Mouse (Mus musculus) CH12.LX (cell line): ENCODE data around the gene Arl5a. TPM values are rescaled to one million over a fixed set of nuclear protein-coding genes. Genes with fewer than 3 reads are reported as not detected.

Experiments
- DNase-seq: peaks from one replicate; pipeline ENCODE4 v3.0.0-alpha.2; 2013; ENCODE audit errors: extremely low read depth
- H3K27ac ChIP-seq: 2 replicates; pipeline ENCODE4 v1.5.1; 2012; ENCODE audit warnings: low read depth, mild to moderate bottlenecking, control low read depth, moderate library complexity; ENCODE audit not compliant: insufficient read depth
- H3K27me3 ChIP-seq: replicated peaks from 2 replicates; pipeline ENCODE3; 2012; ENCODE audit warnings: inconsistent platforms
- H3K36me3 ChIP-seq, 2 experiments: replicated peaks in 1 of 2; 2 replicates each; pipeline versions ENCODE3 to v1.6.1; 2012; ENCODE audit warnings: inconsistent platforms in 1 of 2, low read length in 1 of 2, mild to moderate bottlenecking in 1 of 2, mixed read lengths in 1 of 2, moderate library complexity in 1 of 2; ENCODE audit not compliant: control insufficient read depth in 1 of 2, insufficient read depth in 1 of 2
- H3K4me1 ChIP-seq, 2 experiments: 2 replicates each; pipeline ENCODE4 v1.6.1; 2012; ENCODE audit warnings: inconsistent platforms in 1 of 2, moderate library complexity in 1 of 2; ENCODE audit not compliant: insufficient read depth in 2 of 2, control insufficient read depth in 1 of 2
- H3K4me2 ChIP-seq: 2 replicates; pipeline ENCODE4 v1.6.1; 2012; ENCODE audit warnings: low read depth, mild to moderate bottlenecking, control low read depth; ENCODE audit not compliant: poor library complexity, insufficient read depth, severe bottlenecking
- H3K4me3 ChIP-seq, 3 experiments: fragments of 150-350 bp in 1 of 3; sonication (generic) in 1 of 3; replicated peaks in 1 of 3; 2 replicates each; pipeline versions ENCODE3 to v1.5.1; 2011 to 2012; ENCODE audit warnings: low read depth in 2 of 3, low read length in 2 of 3, mild to moderate bottlenecking in 2 of 3, moderate library complexity in 2 of 3, control low read depth in 1 of 3, improper control_type of control experiment in 1 of 3, inconsistent platforms in 1 of 3, mixed read lengths in 1 of 3; ENCODE audit not compliant: poor library complexity in 1 of 3
- H3K79me2 ChIP-seq: replicated peaks from 2 replicates; pipeline ENCODE4 v1.6.1; 2012; ENCODE audit warnings: mild to moderate bottlenecking, moderate library complexity; ENCODE audit not compliant: control insufficient read depth, poor library complexity, insufficient read depth, severe bottlenecking; ENCODE audit errors: extremely low read depth
- H3K9ac ChIP-seq: 2 replicates; pipeline ENCODE4 v1.6.1; 2012; ENCODE audit warnings: low read depth, mild to moderate bottlenecking, control low read depth, moderate library complexity; ENCODE audit not compliant: insufficient read depth
- H3K9me3 ChIP-seq: replicated peaks from 2 replicates; pipeline ENCODE3; 2012; ENCODE audit warnings: low read length, inconsistent platforms, mixed read lengths
- BHLHE40 ChIP-seq: IDR thresholded peaks from 2 replicates; pipeline ENCODE4 v1.6.1; 2011; ENCODE audit warnings: mild to moderate bottlenecking, low read depth, low read length, improper control_type of control experiment
- CTCF ChIP-seq, 2 experiments: IDR thresholded peaks in 1 of 2; conservative IDR thresholded peaks in 1 of 2; 2 replicates each; pipeline ENCODE4 v1.5.1; 2011 to 2012; ENCODE audit warnings: low read depth in 2 of 2, low read length in 2 of 2, improper control_type of control experiment in 1 of 2, inconsistent platforms in 1 of 2, mild to moderate bottlenecking in 1 of 2, moderate library complexity in 1 of 2
- E2F4 ChIP-seq: IDR thresholded peaks from 2 replicates; pipeline ENCODE4 v1.6.1; 2011; ENCODE audit warnings: low read depth, low read length, improper control_type of control experiment; ENCODE audit not compliant: insufficient replicate concordance
- ELF1 ChIP-seq: IDR thresholded peaks from 2 replicates; pipeline ENCODE4 v1.6.1; 2014; ENCODE audit warnings: low read depth, mild to moderate bottlenecking, inconsistent platforms, low read length, improper control_type of control experiment
- HCFC1 ChIP-seq: IDR thresholded peaks from 2 replicates; pipeline ENCODE4 v1.6.1; 2012; ENCODE audit warnings: low read depth, mild to moderate bottlenecking, inconsistent platforms, low read length, improper control_type of control experiment
- JUND ChIP-seq: conservative IDR thresholded peaks from 2 replicates; pipeline ENCODE4 v1.6.1; 2011; ENCODE audit warnings: low read depth, low read length, improper control_type of control experiment
- MAX ChIP-seq: IDR thresholded peaks from 2 replicates; pipeline ENCODE4 v1.6.1; 2011; ENCODE audit warnings: low read length, improper control_type of control experiment
- MEF2A ChIP-seq: IDR thresholded peaks from 2 replicates; pipeline ENCODE4 v1.6.1; 2014; ENCODE audit warnings: low read depth, mild to moderate bottlenecking, inconsistent platforms, low read length, improper control_type of control experiment, borderline replicate concordance
- NELFE ChIP-seq: IDR thresholded peaks from 2 replicates; pipeline ENCODE4 v1.6.1; 2011; ENCODE audit warnings: low read depth, low read length, improper control_type of control experiment
- NRF1 ChIP-seq: IDR thresholded peaks from 2 replicates; pipeline ENCODE4 v1.6.1; 2014; ENCODE audit warnings: low read depth, mild to moderate bottlenecking, inconsistent platforms, low read length, improper control_type of control experiment, moderate library complexity
- PAX5 ChIP-seq: IDR thresholded peaks from 2 replicates; pipeline ENCODE4 v1.6.1; 2012; ENCODE audit warnings: low read length, inconsistent platforms, mixed read lengths
- POLR2A ChIP-seq: IDR thresholded peaks from 2 replicates; pipeline ENCODE4 v1.6.1; 2011; ENCODE audit warnings: low read depth, mild to moderate bottlenecking, improper control_type of control experiment, low read length
- SIN3A ChIP-seq: IDR thresholded peaks from 2 replicates; pipeline ENCODE4 v1.6.1; 2012; ENCODE audit warnings: low read length, improper control_type of control experiment, inconsistent platforms
- SMC3 ChIP-seq: IDR thresholded peaks from 2 replicates; pipeline ENCODE4 v1.6.1; 2011; ENCODE audit warnings: low read depth, low read length, improper control_type of control experiment
- TBP ChIP-seq: conservative IDR thresholded peaks from 2 replicates; pipeline ENCODE4 v1.6.1; 2011; ENCODE audit warnings: low read depth, low read length, improper control_type of control experiment
- TCF12 ChIP-seq: IDR thresholded peaks from 2 replicates; pipeline ENCODE4 v1.6.1; 2014; ENCODE audit warnings: low read depth, mild to moderate bottlenecking, inconsistent platforms, low read length, improper control_type of control experiment
- USF2 ChIP-seq: conservative IDR thresholded peaks from 2 replicates; pipeline ENCODE4 v1.6.1; 2011; ENCODE audit warnings: low read depth, low read length, improper control_type of control experiment
- ZC3H11A ChIP-seq: IDR thresholded peaks from 2 replicates; pipeline ENCODE4 v1.6.1; 2012; ENCODE audit warnings: low read depth, mild to moderate bottlenecking, inconsistent platforms, low read length, improper control_type of control experiment
- ZKSCAN1 ChIP-seq: IDR thresholded peaks from 2 replicates; pipeline ENCODE4 v1.6.1; 2012; ENCODE audit warnings: low read depth, inconsistent platforms, low read length, improper control_type of control experiment, borderline replicate concordance
- ZMIZ1 ChIP-seq: IDR thresholded peaks from 2 replicates; pipeline ENCODE4 v1.6.1; 2012; ENCODE audit warnings: low read depth, mild to moderate bottlenecking, inconsistent platforms, low read length, improper control_type of control experiment
- ZNF384 ChIP-seq: IDR thresholded peaks from 2 replicates; pipeline ENCODE4 v1.6.1; 2012; ENCODE audit warnings: low read depth, low read length, improper control_type of control experiment, inconsistent platforms
- dilution Hi-C: fragments of 300-500 bp; cut with MboI; formaldehyde crosslinking; loops from 2 replicates; pipeline ENCODE4 v1.14.3; 2020; ENCODE audit warnings: low sequenced_read_pairs; ENCODE audit not compliant: extremely low pct_unique_long_range_greater_than_20kb, extremely low pct_ligation_motif_present
- in situ Hi-C: fragments of 300-500 bp; cut with MboI; formaldehyde crosslinking; loops from 3 replicates; pipeline ENCODE4 v1.14.3; 2019; ENCODE audit warnings: low sequenced_read_pairs, low pct_ligation_motif_present, low pct_unique_long_range_greater_than_20kb, mixed read lengths
- polyA plus RNA-seq: library from polyadenylated mRNA; unstranded; fragments of >175 nt; gene quantifications from 2 replicates; pipeline ENCODE4 v1.2.1, GENCODE M21; 2012; ENCODE audit warnings: low read depth; ENCODE audit not compliant: insufficient read length
- total RNA-seq, 2 experiments: library from RNA; depleted of rRNA; stranded (reverse); fragments of 300-350 nt in 1 of 2; fragments of >200 nt in 1 of 2; gene quantifications; 2 replicates each; pipeline ENCODE4 v1.2.3; 2012 to 2014

Arl5a gene
- total and polyA plus RNA-seq, 3 experiments: 16.3 to 65.2 (median 36.0) TPM

DNA sequence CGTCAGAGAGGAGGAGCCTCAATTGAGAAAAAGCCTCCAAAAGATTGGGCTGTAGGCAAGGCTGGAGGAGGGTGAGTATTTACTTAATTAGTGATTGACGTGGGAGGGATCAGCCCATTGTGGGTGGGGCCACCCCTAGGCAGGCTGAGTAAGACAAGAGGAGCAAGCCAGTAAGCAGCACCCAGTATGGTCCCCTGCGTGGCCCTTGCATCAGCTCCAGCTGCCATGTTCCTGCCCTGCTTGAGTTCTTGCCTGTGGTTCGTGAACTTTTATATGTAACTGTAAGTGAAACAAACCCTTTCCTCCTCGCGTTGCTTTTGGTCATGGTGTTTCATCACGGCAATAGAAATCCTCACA, 46.3 kb downstream of the Arl5a start, which contains the start of gene Neb:
Gene Neb (minus strand): TSS at position 27 of the 357 bp plus-strand sequence.
- Histone ChIP-seq H3K4me1 (no peaks in the 10 kb centered on the region), H3K4me3 (no peak within 1 kb of the TSS), H3K36me3 (no peaks in the 10 kb centered on the region), H3K9ac (no peak within 1 kb of the TSS), H3K79me2 (no peaks in the 10 kb centered on the region), H3K4me2 (peak within 1 kb of the TSS; percentile 36; the same call in 1 of the 2 replicates), H3K9me3 (no peaks in the 10 kb centered on the region), H3K27ac (no peak within 1 kb of the TSS), H3K27me3 (no peaks in the 10 kb centered on the region)
- no peak for DNase-seq
- no peak for TF ChIP-seq PAX5
- TF ChIP-seq USF2: no peak
- TF ChIP-seq ZC3H11A: no peak
- no peak for TF ChIP-seq E2F4
- no peak for TF ChIP-seq SIN3A
- in situ Hi-C loops: loop anchor here (10.0 kb wide), 1 partner anchor 54 kb away; no protein-coding TSS in a partner anchor
- dilution Hi-C loops: no loop called here

DNA sequence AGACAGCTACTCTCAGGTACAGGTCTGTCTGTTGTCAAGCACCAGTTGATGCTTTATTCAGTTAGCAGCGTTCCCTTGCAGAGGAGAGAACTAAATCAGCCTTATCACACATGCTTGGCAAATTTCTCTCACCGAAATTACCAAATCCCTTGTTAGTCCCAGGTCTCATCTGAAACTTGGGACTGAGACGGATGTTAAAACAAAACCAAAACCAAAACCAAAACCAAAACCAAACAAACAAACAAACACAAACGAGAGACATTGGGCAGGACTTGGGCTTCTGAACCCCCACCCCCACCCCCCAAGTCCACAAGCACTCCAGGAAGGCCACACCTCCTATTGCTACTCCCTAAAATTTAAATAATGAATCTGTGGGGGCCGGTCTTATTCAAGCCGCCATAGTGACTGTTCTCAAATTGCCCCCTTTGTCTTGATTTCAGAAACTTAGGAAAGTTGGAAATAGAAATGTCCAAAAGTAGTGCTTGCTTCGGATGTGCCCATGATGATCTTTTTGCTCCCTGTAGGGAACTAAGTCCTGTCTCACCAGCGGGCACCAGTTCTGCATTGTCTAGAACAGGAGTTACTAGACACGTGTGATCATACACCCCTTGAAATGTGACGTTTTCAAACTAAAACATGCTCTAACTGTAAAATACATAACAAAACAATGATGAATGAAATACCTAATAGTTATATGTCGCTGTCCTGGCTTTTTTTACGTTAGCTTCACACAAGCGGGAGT, 46.8 kb downstream of the Arl5a start:
- TF ChIP-seq NELFE (no peak), E2F4 (no peak), CTCF (conservative IDR thresholded peaks at IDR 0.05 in 1 of 2, IDR thresholded peaks at IDR 0.05 in 1 of 2; ENCODE audit: low read depth in 2 of 2, low read length in 2 of 2) (no peak), NRF1 (no peak), HCFC1 (no peak)
- Histone ChIP-seq H3K4me2 (peak overlapping the region; percentile 36; the same call in 1 of the 2 replicates), H3K4me3 (no peak overlapping the region), H3K4me1 (no peaks in the 10 kb centered on the region), H3K36me3 (no peaks in the 10 kb centered on the region), H3K9ac (no peak overlapping the region), H3K79me2 (no peaks in the 10 kb centered on the region), H3K9me3 (no peaks in the 10 kb centered on the region), H3K27ac (no peak overlapping the region), H3K27me3 (no peaks in the 10 kb centered on the region)
- in situ Hi-C loops (loop anchor here (10.0 kb wide), 1 partner anchor 53 kb away; no protein-coding TSS in a partner anchor), dilution Hi-C loops (no loop called here)
- DNase-seq: no peak

DNA sequence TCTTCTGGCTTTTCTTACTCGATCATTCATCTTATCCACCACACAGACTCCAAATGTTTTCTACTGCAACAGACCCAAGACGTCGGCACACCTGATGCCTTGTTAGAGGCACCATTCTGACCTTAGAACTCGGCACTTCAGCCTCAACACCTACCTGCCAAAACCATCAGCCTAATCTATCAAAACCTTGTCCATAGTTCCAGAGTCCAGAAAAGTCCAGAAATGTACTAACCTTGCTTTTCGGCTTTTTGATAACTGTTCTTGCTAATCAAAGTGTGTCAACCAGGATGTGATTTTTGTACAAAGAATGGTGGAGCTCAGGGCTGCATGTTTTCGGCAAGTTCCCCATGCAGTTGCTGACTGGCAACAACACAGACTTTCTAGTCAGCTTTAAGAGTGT, 50.0 kb downstream of the Arl5a start:
- no peaks in the 10 kb centered on the region for H3K27me3 ChIP-seq
- H3K4me3 ChIP-seq: no peak overlapping the region
- no peaks in the 10 kb centered on the region for H3K4me1 ChIP-seq
- no peaks in the 10 kb centered on the region for H3K79me2 ChIP-seq
- no peak overlapping the region for H3K4me2 ChIP-seq
- no peak for DNase-seq
- H3K27ac ChIP-seq: no peak overlapping the region
- in situ Hi-C loops: loop anchor here (10.0 kb wide), 1 partner anchor 50 kb away; no protein-coding TSS in a partner anchor
- H3K9ac ChIP-seq: no peak overlapping the region
- dilution Hi-C loops: no loop called here
- no peaks in the 10 kb centered on the region for H3K36me3 ChIP-seq
- H3K9me3 ChIP-seq: no peaks in the 10 kb centered on the region
- TF ChIP-seq BHLHE40: no peak
- TF ChIP-seq ZNF384: no peak
- no peak for TF ChIP-seq MEF2A
- no peak for TF ChIP-seq ELF1
- no peak for TF ChIP-seq E2F4
- TF ChIP-seq TBP: no peak
- TF ChIP-seq MAX: no peak
- TF ChIP-seq ZMIZ1: no peak
- no peak for TF ChIP-seq USF2
- no peak for TF ChIP-seq HCFC1
- TF ChIP-seq NRF1: no peak
- TF ChIP-seq POLR2A: no peak
- TF ChIP-seq ZKSCAN1: no peak
- TF ChIP-seq JUND: no peak
- no peak for TF ChIP-seq TCF12
- no peak for TF ChIP-seq PAX5
- TF ChIP-seq SMC3: no peak
- TF ChIP-seq ZC3H11A: no peak
